Mouse (Mus musculus) forebrain, embryonic 14.5 days (tissue): ENCODE measurements around the gene C5ar1. TPM values are rescaled to one million over a fixed set of nuclear protein-coding genes. Genes with fewer than 3 reads are reported as not detected.

Experiments
- ATAC-seq: fragments of 200-750 bp; cut with Nextera tagmentation; 2 replicates; pipeline ENCODE4 v1.8.0; 2017; ENCODE audit warnings: mild to moderate bottlenecking, moderate library complexity
- DNase-seq: peaks from one replicate; pipeline ENCODE4 v3.0.0-alpha.2; 2015; ENCODE audit warnings: low spot score
- H3K27ac ChIP-seq: fragments of 300-500 bp; sonication (generic); 2 replicates; pipeline ENCODE4 v1.5.1; 2014; ENCODE audit warnings: low read depth, mild to moderate bottlenecking, control low read depth, low read length, moderate library complexity
- H3K27me3 ChIP-seq: fragments of 300-500 bp; sonication (generic); replicated peaks from 2 replicates; pipeline ENCODE4 v1.6.1; 2014; ENCODE audit warnings: low read length, control low read depth, mixed read lengths; ENCODE audit not compliant: control insufficient read depth, insufficient read depth
- H3K36me3 ChIP-seq: fragments of 300-500 bp; sonication (generic); 2 replicates; pipeline ENCODE4 v1.6.1; 2014; ENCODE audit warnings: low read length, control low read depth; ENCODE audit not compliant: control insufficient read depth, insufficient read depth
- H3K4me1 ChIP-seq: fragments of 300-500 bp; sonication (generic); 2 replicates; pipeline ENCODE4 v1.6.1; 2014; ENCODE audit warnings: antibody characterized with exemption, low read length, control low read depth; ENCODE audit not compliant: control insufficient read depth, insufficient read depth
- H3K4me2 ChIP-seq: fragments of 300-500 bp; sonication (generic); 2 replicates; pipeline ENCODE4 v1.6.1; 2014; ENCODE audit warnings: mild to moderate bottlenecking, control low read depth, low read length
- H3K4me3 ChIP-seq: fragments of 300-500 bp; sonication (generic); 2 replicates; pipeline ENCODE4 v1.5.1; 2014; ENCODE audit warnings: low read depth, low read length, control low read depth
- H3K9ac ChIP-seq: fragments of 300-500 bp; sonication (generic); 2 replicates; pipeline ENCODE4 v1.6.1; 2014; ENCODE audit warnings: mild to moderate bottlenecking, low read length, control low read depth, moderate library complexity
- H3K9me3 ChIP-seq: fragments of 300-500 bp; sonication (generic); replicated peaks from 2 replicates; pipeline ENCODE4 v1.6.1; 2016; ENCODE audit warnings: low read length, control low read depth, mixed read lengths; ENCODE audit not compliant: control insufficient read depth
- WGBS: fragments of 180-500 bp; shearing (Covaris S2); extraction: QIAGEN DNeasy Blood & Tissue Kit; methylation state at CpG from one replicate; pipeline ENCODE4 v1.1.7; 2014; 5-methylcytosine and 5-hydroxymethylcytosine counted together
- polyA plus RNA-seq: library from polyadenylated mRNA; unstranded; fragments of >200 nt; fragmentation: Nextera tagmentation; extraction: Ambion mirVana; gene quantifications from 2 replicates; pipeline ENCODE4 v1.2.1, GENCODE M21; 2014

C5ar1 gene
- polyA plus RNA-seq, 1 experiment from 2014 or later, result 1.3 TPM

DNA sequence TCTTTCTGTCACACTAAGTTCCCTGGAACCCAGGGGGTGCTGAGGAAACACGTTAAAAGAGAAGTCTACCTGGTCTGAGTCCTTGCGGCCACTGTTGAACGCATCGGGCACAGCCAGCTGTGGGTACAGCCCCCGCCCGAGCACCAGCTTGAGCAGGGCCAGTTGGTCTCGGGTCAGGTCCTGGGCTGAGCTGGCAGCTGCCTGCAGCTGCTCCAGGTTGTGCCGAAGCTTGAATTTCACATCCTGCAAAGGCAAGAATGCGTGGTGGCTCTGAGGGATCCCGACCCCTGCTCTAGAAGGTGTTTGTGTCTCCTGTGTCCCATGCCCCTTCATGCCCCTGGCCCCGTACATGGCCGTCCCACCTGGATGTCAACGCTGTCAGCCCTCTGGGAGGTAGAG lies 55.8 kb downstream of the C5ar1 start:
- H3K9ac ChIP-seq, result no peak overlapping the region
- peaks cover 88% of the 10 kb centered on the region for H3K36me3 ChIP-seq
- no peak for DNase-seq

DNA sequence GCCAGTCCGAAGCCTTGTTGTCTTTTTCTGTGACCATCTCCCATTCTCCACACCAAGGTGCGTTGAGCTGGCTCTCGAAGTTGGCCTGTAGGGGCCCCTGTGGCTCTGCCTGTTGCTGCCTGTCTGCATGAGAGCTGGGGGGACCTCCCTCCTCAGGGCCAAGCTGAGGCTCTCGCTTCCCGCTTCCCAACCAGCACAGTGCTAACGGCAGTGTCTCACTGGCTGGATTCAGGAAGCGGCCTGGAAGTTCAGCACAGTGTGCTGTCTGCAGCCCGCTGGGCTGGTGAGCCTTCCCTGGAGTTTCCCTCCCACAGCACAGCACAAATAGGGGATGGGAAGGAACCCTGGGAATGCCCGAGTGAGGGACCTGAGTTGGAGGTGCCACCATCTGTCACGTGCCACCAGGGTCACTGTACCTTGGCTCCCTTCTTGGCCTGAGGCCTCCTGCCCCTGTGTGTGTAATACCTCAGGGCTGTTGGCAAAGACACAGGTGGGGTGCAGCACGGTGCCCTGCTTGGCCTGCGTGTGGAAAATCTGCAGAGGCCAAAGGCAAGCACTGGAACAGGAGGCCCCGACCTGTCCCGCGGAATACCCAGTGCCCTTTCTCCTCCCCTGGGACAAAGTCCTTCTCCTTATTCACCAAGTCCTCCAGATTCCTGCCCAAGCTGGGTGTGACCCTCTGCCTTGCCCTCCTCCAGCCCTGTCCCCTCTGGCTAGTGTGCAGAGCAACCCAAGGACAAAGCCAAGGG lies 56.4 kb downstream of the C5ar1 start:
- no peaks in the 10 kb centered on the region for H3K9me3 ChIP-seq
- H3K4me3 ChIP-seq, result no peak overlapping the region
- DNase-seq (no peak), ATAC-seq (no peak)
- peaks cover 89% of the 10 kb centered on the region for H3K36me3 ChIP-seq
- H3K9ac ChIP-seq, result no peak overlapping the region
- H3K27ac ChIP-seq, result no peak overlapping the region
- no peak overlapping the region for H3K4me2 ChIP-seq
- H3K4me1 ChIP-seq, result no peaks in the 10 kb centered on the region
- no peaks in the 10 kb centered on the region for H3K27me3 ChIP-seq
- 88% methylated on average over 15 of the region's 15 CpGs for WGBS

More for the DNA sequence above, 55.8 kb downstream of the C5ar1 start:
- ATAC-seq, result no peak
- Histone ChIP-seq H3K4me2 (no peak overlapping the region), H3K27me3 (no peaks in the 10 kb centered on the region), H3K9me3 (no peaks in the 10 kb centered on the region), H3K4me1 (no peaks in the 10 kb centered on the region), H3K27ac (no peak overlapping the region), H3K4me3 (no peak overlapping the region)
- 94% methylated on average over 13 of the region's 13 CpGs for WGBS

DNA sequence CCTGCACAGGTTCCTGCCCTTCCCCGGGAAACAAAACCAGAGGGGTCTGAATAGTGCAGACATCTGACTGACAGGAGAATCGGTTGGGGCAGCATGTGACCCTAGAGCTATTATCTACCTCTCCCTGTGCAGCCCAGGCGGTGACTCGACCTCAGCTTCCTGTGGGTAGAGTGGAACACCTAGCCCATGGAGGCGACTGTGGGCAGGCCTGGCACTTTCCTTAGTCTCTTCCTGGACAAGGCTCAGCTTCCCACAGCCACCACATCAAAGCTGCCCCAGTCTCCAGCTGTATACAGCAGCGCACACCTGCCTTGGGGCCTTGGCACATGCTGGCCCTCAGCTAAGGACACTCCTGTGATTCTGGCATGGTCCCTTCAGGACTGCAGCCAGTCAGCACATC lies 58.2 kb downstream of the C5ar1 start:
- Histone ChIP-seq H3K4me1 (no peaks in the 10 kb centered on the region), H3K4me3 (no peak overlapping the region), H3K27me3 (no peaks in the 10 kb centered on the region), H3K27ac (no peak overlapping the region), H3K9me3 (no peaks in the 10 kb centered on the region), H3K9ac (no peak overlapping the region), H3K4me2 (no peak overlapping the region), H3K36me3 (peaks cover 88% of the 10 kb centered on the region)
- no peak for ATAC-seq
- 88% methylated on average over 6 of the region's 6 CpGs for WGBS
- no peak for DNase-seq

DNA sequence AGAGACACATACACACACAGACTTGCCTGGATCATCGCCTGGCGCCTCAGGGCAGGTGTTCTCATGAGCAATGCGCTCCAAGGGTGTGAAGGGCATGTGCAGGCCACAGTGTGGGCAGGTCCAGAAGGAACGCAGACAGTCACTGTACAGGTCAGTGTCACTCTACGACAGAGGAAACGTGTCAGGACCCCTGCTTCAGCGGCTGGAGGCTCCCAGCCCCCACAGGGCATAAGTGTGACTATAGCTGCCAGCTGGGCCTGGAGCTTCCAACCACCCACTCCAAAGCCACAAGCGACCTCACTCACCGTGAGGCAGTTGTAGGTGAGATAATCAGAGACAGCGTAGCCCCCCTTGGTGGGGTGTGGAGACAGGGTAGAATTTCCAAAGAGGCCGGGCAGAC lies 60.8 kb downstream of the C5ar1 start:
- no peak for ATAC-seq
- no peak overlapping the region for H3K9ac ChIP-seq
- no peak for DNase-seq
- no peak overlapping the region for H3K27ac ChIP-seq
- H3K36me3 ChIP-seq, result peaks cover 63% of the 10 kb centered on the region
- WGBS, result 94% methylated on average over 11 of the region's 11 CpGs
- no peak overlapping the region for H3K4me3 ChIP-seq
- H3K4me1 ChIP-seq, result no peaks in the 10 kb centered on the region
- H3K4me2 ChIP-seq, result no peak overlapping the region
- no peaks in the 10 kb centered on the region for H3K27me3 ChIP-seq
- H3K9me3 ChIP-seq, result no peaks in the 10 kb centered on the region

- H3K27me3 ChIP-seq, result no peaks in the 10 kb centered on the region
- H3K36me3 ChIP-seq, result peaks cover 49% of the 10 kb centered on the region
- H3K4me1 ChIP-seq, result no peaks in the 10 kb centered on the region
- H3K27ac ChIP-seq, result no peak overlapping the region
- no peaks in the 10 kb centered on the region for H3K9me3 ChIP-seq
- WGBS, result 78% methylated on average over 5 of the region's 5 CpGs
- no peak for ATAC-seq
- no peak for DNase-seq
- no peak overlapping the region for H3K4me2 ChIP-seq
- H3K9ac ChIP-seq, result no peak overlapping the region
- no peak overlapping the region for H3K4me3 ChIP-seq
Observed at GRCm38 (mm10) chr7:16197166-16197565, 62.2 kb downstream of the C5ar1 start.

Other genes with a start within 250 kb of the C5ar1 start
- 4.3 and 6.0 TPM in 2 replicates for gene Bicra, start 211.6 kb downstream of the C5ar1 start, polyA plus RNA-seq
- 0.16 TPM in 1 of 2 replicates, not detected in the other for gene Zfp541, start 197.7 kb downstream of the C5ar1 start, polyA plus RNA-seq
- 156 and 164 TPM in 2 replicates for gene Napa, start 161.1 kb downstream of the C5ar1 start, polyA plus RNA-seq
- gene Kptn, start 139.6 kb downstream of the C5ar1 start, polyA plus RNA-seq, result 34.5 and 37.0 TPM in 2 replicates
- gene Slc8a2, start 129.7 kb downstream of the C5ar1 start, polyA plus RNA-seq, result 0.85 and 0.94 TPM in 2 replicates
- gene Meis3, start 84.5 kb downstream of the C5ar1 start, polyA plus RNA-seq, result 88.8 and 97.6 TPM in 2 replicates
- 9.4 and 10.8 TPM in 2 replicates for gene Dhx34, start 37.5 kb downstream of the C5ar1 start, polyA plus RNA-seq
- gene C5ar2, start 15.4 kb downstream of the C5ar1 start, polyA plus RNA-seq, result not detected in 2 replicates
- 20.4 and 21.0 TPM in 2 replicates for gene Inafm1, start 14.1 kb upstream of the C5ar1 start, polyA plus RNA-seq
- 12.6 and 15.2 TPM in 2 replicates for gene Ccdc9, start 27.3 kb upstream of the C5ar1 start, polyA plus RNA-seq
- 10.6 and 11.0 TPM in 2 replicates for gene Bbc3, start 48.9 kb upstream of the C5ar1 start, polyA plus RNA-seq
- 253 and 259 TPM in 2 replicates for gene Sae1, start 128.3 kb upstream of the C5ar1 start, polyA plus RNA-seq
- gene Zc3h4, start 141.4 kb upstream of the C5ar1 start, polyA plus RNA-seq, result 14.3 and 15.5 TPM in 2 replicates
- gene Tmem160, start 193.2 kb upstream of the C5ar1 start, polyA plus RNA-seq, result 67.2 and 75.4 TPM in 2 replicates
- 2.4 and 3.4 TPM in 2 replicates for gene Npas1, start 218.2 kb upstream of the C5ar1 start, polyA plus RNA-seq